Mouse (Mus musculus) brain, embryonic 14.5 days (tissue): ENCODE measurements around the gene Pde4b. TPM values are rescaled to one million over a fixed set of nuclear protein-coding genes. Genes with fewer than 3 reads are reported as not detected.

Source experiments
- DNase-seq: peaks from one replicate; pipeline ENCODE4 v3.0.0-alpha.2; 2011; ENCODE audit warnings: low read depth
- CTCF ChIP-seq: fragments of 200-500 bp; IDR thresholded peaks from 2 replicates; pipeline ENCODE4 v1.5.1; 2012; ENCODE audit warnings: inconsistent platforms, mild to moderate bottlenecking, moderate library complexity, borderline replicate concordance; ENCODE audit not compliant: insufficient read depth, insufficient read length; ENCODE audit errors: extremely low read depth
- POLR2A ChIP-seq: fragments of 200-500 bp; IDR thresholded peaks from 2 replicates; pipeline ENCODE4 v1.6.1; 2012; ENCODE audit warnings: mild to moderate bottlenecking, inconsistent platforms, borderline replicate concordance; ENCODE audit not compliant: poor library complexity, insufficient read depth, insufficient read length, severe bottlenecking; ENCODE audit errors: extremely low read depth
- polyA plus RNA-seq: library from polyadenylated mRNA; depleted of rRNA; stranded (reverse); fragments of >200 nt; gene quantifications from 2 replicates; pipeline ENCODE4 v1.2.3, GENCODE M21; 2012

Gene Pde4b
- polyA plus RNA-seq, 1 experiment: 35.0 TPM

- no peak for DNase-seq
- TF ChIP-seq CTCF (no peak), POLR2A (no peak)
These were observed 411.6 kb downstream of the Pde4b start for GRCm38 (mm10) chr4:102498920-102499316.

- no peak for TF ChIP-seq CTCF
- TF ChIP-seq POLR2A: no peak
- no peak for DNase-seq
These were observed 418.4 kb downstream of the Pde4b start for GRCm38 (mm10) chr4:102505714-102506113.

GRCm38 (mm10) chr4:102506376-102507280 lies 419.3 kb downstream of the Pde4b start:
- DNase-seq: no peak
- TF ChIP-seq CTCF: no peak
- no peak for TF ChIP-seq POLR2A

- DNase-seq: no peak
- TF ChIP-seq CTCF (no peak), POLR2A (no peak)
These were observed 420.0 kb downstream of the Pde4b start for GRCm38 (mm10) chr4:102507344-102507743.

GRCm38 (mm10) chr4:102507753-102508152 lies 420.4 kb downstream of the Pde4b start:
- TF ChIP-seq POLR2A: no peak
- no peak for TF ChIP-seq CTCF

GRCm38 (mm10) chr4:102510061-102510460 lies 422.7 kb downstream of the Pde4b start:
- TF ChIP-seq POLR2A (no peak), CTCF (no peak)
- DNase-seq: no peak

More at GRCm38 (mm10) chr4:102507753-102508152, 420.4 kb downstream of the Pde4b start:
- no peak for DNase-seq

- TF ChIP-seq CTCF: no peak
- no peak for TF ChIP-seq POLR2A
- DNase-seq: peak; percentile 86
These were observed 423.6 kb downstream of the Pde4b start for GRCm38 (mm10) chr4:102510939-102511391.

GRCm38 (mm10) chr4:102511511-102511910 lies 424.2 kb downstream of the Pde4b start:
- peak; percentile 63 for DNase-seq
- TF ChIP-seq POLR2A (no peak), CTCF (no peak)

GRCm38 (mm10) chr4:102512940-102513339 lies 425.6 kb downstream of the Pde4b start:
- TF ChIP-seq CTCF (no peak), POLR2A (no peak)
- no peak for DNase-seq

GRCm38 (mm10) chr4:102513514-102513913 lies 426.2 kb downstream of the Pde4b start:
- TF ChIP-seq CTCF: no peak
- no peak for TF ChIP-seq POLR2A
- DNase-seq: no peak

GRCm38 (mm10) chr4:102514972-102515835 lies 427.9 kb downstream of the Pde4b start:
- TF ChIP-seq POLR2A: no peak
- TF ChIP-seq CTCF: no peak
- no peak for DNase-seq

- DNase-seq: no peak
- TF ChIP-seq CTCF (no peak), POLR2A (no peak)
These were observed 429.1 kb downstream of the Pde4b start for GRCm38 (mm10) chr4:102516395-102516794.
